Mouse (Mus musculus): Measurements from ENCODE around the gene Ptov1.
A peak's percentile ranks its signal among the peaks of the same experiment; 100 is the strongest.
"Not testable (repeated sequence)": the region's sequence is repeated elsewhere in the genome, so short reads cannot be mapped to it uniquely, and the experiment has no call there.

The Ptov1 gene

GRCm38 (mm10) chr7:44888256-44889105, 18.9 kb upstream of the Ptov1 start:
- DNase-seq (ENCODE audit: low spot score), result no peak

GRCm38 (mm10) chr7:44886964-44887363, 17.4 kb upstream of the Ptov1 start:
- DNase-seq (ENCODE audit: low spot score), result no peak

GRCm38 (mm10) chr7:44884637-44885036, 15.0 kb upstream of the Ptov1 start:
- no peak for DNase-seq (ENCODE audit: low spot score)

DNA sequence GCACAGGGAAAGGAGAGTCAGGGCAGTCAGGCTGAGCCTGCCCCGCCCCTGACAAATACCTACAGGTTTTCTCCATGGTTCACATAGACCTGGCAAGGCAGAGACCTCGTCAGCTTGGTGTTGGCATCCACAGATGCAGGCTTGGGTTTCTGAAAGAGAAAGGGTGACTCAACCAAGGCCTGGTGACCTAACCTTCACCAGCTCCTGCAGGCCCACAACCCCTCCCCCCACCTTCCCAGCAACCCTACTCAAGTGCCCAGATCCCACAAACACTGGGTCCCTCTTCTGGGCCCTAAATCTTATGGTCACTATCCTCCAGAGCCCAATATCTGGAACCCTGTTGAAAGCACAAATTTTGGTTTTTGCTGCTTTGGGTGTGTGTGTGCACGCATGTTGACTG, 13.4 kb upstream of the Ptov1 start:
- no peak for DNase-seq (ENCODE audit: low spot score)

- DNase-seq (ENCODE audit: low spot score), result no peak
These were observed 8.2 kb upstream of the Ptov1 start for GRCm38 (mm10) chr7:44877833-44878232.

GRCm38 (mm10) chr7:44871774-44872173, 2.2 kb upstream of the Ptov1 start:
- not testable (repeated sequence) for DNase-seq (ENCODE audit: low spot score)

DNA sequence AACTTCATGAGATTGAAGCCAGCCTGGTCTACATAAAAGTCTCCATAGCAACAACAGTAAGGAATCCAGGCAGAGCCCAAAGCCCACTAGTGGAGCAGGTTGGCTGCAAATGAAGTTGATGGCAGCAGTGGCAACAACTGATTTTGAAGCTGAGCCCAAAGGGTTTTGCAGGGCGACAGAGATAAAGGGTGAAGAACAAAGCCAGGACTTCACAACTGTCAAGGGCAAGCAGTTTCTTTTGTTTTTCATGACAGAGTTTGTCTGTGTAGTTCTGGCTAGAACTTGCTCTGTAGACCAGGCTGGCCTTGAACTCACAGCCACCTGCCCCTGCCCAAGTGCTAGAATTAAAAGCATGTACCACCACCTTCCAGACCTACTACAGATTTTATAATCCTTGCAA, 1.6 kb upstream of the Ptov1 start:
- DNase-seq (ENCODE audit: low spot score), result no peak

DNA sequence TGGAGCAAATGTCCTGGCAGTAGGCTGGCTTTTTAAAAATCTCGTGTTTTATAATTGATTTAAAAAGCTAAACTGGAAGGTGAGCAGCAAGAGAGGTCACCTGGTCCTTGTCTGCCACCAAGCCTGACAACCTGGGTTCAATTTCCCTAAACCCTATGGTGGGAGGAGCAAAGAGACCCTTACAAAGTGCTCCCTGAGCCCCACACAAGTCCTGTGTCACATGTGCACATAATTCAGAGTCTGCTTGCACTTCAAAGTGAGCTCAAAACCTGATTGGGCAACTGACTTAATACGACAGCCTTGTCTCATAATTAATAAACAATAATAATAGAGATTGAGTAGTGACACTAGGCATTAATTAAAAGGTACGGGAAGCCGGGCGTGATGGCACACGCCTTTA, 1.0 kb upstream of the Ptov1 start:
- no peak for DNase-seq (ENCODE audit: low spot score)

DNA sequence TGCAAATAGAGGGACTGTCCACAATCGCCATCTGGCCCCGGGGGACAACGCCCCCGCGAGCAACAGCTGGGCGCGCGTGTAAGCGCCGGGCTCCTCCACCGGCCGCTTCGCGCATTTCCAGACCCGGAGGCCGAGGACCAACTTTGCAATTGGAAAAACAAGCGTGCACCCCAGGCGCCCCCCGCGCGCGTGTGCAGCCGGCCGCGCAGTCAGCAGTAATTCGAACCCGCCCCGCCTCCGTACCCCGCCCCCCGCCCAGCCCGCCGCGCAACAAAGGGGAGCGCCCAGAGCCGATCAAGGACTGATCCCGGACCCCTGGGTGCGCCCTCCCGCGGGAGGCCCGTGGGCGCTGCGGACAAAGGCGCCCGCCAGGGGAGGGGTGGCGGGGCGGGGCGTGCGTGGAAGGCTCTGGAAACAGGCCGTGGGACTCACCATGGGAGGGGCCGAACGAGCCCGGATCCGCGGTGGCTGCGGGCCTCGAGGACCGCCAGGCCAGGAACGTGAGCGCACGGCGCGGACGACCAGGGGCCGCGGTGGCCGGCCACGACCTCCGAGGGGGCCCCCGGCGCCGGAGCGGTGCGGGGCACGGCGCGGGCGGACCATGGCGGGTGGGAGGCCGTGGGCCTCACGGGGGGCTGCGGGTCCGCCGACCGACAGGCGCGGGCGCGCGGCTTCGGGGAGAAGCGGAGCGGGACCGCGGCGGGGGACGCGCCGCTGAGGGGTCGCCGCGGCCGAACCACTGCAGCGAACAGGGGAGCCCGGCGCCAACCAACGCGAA, 480 bp downstream of the Ptov1 start:
- DNase-seq (ENCODE audit: low spot score), result peak; percentile 84

DNA sequence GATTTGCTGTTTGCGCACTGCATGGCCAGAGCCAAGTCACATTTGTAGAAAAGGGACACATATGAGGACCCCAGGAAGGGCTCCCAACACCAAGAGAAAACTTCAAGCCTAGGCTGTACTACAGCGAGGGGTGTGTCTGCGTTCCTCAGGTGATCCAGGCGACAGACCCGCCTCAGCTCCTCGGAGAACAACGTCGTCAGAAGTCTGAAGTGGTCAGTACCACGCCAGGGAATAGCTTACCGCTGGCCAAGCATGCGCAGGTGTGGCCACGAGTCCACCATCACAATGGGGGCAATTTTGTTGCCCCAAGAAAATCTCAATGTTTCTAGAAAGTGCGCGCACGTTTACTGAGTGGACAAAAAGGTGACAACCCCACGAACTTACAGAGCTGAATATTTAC, 1.1 kb downstream of the Ptov1 start:
- DNase-seq (ENCODE audit: low spot score), result no peak

DNA sequence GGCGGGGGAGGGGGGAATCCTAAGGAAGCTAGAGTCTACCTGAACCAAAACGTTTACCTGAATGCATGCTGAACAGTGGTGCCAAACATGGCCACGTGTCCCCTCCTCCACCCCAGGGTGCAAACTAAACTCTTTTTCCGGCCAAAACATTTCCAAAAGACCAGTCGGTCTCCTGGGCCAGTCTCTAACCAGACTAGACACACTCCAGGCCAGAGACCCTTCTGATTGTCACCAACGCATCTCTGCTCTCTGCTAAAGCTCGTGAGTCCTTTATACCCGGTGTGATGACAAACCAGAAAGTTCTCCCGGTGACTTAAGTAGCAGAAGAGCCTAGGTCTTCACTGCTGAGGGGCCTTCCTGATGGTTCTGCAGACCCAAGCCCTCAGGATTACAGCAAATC, 1.8 kb downstream of the Ptov1 start:
- DNase-seq (ENCODE audit: low spot score), result no peak

DNA sequence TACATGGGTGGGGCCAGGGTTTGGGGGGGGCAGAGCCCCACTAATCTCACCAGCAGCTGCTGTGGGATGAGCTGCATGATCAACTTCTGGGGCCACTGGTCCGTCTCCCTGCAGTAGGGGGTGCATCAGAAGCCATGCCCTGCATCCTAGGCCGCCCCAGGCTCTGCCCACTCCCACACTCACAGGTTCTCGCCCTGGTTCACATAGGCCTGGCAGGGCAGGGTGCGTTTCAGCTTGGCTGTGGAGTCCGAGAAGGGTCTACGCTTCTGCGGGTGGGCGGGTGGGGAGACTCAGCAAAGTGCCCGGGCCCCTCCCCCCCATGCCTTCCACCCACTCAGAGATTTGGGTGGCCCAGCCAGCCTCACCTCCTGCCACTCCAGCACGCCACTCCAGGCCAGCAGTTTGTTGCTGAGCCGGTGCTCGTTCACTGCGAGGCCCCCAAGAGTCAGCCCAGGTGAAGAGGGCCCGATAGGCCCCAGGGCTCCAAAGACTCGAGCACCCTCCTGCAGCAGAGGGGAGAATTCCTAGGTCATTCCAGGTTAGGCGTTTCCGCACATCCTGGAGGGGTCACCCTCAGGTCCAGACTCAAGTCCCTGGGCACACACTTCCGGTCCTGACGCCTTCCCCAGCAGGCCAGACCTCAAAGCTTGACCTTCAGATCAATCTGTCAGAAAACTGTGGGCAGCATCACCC, 2.4 kb downstream of the Ptov1 start:
- DNase-seq (ENCODE audit: low spot score), result no peak

DNA sequence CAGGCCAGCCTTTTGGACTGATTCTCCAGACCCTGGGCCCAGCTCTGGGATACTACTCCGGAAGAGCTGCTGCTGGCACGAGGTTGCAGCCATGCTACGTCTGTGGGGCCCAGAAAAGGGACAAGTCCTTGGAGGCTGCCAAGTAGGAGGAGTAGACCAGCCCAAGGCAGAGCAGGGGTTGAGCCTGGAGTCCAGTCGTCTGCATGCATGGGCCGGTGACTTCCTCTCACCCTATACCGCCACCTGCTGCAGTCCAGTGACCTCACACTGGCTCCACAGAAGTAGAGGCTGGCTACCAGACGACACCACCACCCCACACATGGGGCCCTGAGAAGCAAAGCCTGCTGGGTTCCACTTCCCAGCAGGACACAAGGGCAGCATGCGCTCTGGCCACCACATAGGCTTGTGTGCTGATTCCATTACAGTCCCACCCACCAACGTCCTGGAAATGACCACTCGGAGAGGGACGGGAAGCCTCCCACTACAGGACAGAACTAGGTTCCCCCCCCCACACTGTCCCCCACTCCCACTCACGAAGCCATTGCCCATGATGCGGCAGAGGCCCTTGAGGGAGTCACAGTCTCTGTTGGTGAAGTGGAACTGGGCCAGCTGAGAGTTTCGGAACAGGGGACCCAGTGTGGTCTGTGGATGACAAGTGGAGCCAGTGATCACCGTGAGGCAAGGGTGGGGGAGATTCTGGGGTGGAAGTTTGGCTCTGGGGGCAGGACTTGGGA, 3.1 kb downstream of the Ptov1 start:
- peak; percentile 69 for DNase-seq (ENCODE audit: low spot score)

GRCm38 (mm10) chr7:44864595-44865542, 4.7 kb downstream of the Ptov1 start:
- no peak for DNase-seq (ENCODE audit: low spot score)

- no peak for DNase-seq (ENCODE audit: low spot score)
These were observed 5.5 kb downstream of the Ptov1 start for GRCm38 (mm10) chr7:44863982-44864494.

GRCm38 (mm10) chr7:44863210-44863609, 6.4 kb downstream of the Ptov1 start:
- no peak for DNase-seq (ENCODE audit: low spot score)

- DNase-seq (ENCODE audit: low spot score), result no peak
These were observed 7.2 kb downstream of the Ptov1 start for GRCm38 (mm10) chr7:44862434-44862833.

DNA sequence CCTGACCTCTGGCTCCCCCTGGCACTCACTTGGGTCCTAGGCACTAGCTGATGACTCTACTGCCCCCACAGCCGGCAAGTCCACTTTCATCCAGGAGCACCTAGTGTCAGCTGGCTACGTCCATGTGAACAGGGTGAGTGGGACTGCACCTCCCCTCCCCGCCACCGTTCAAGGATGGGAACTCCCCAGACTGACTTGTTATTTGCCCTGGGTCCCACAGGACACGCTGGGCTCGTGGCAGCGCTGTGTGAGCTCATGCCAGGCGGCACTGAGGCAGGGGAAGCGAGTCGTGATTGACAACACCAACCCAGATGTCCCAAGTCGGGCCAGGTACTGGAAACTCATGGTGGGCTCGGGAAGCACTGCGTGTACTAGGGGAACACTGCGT, 8.2 kb downstream of the Ptov1 start:
- no peak for DNase-seq (ENCODE audit: low spot score)

- peak; percentile 73 for DNase-seq (ENCODE audit: low spot score)
These were observed 8.8 kb downstream of the Ptov1 start for GRCm38 (mm10) chr7:44860576-44861428.

- no peak for DNase-seq (ENCODE audit: low spot score)
These were observed 9.7 kb downstream of the Ptov1 start for GRCm38 (mm10) chr7:44859896-44860295.

All from ovary, postnatal 36 days (tissue).